Mouse (Mus musculus): Measurements from ENCODE around the gene Syce1l. TPM values are rescaled to one million over a fixed set of nuclear protein-coding genes. Genes with fewer than 3 reads are reported as not detected.
A peak's percentile ranks its signal among the peaks of the same experiment; 100 is the strongest.

Syce1l gene
- total and polyA plus RNA-seq, 2 experiments from 2014 or later = not detected

DNA sequence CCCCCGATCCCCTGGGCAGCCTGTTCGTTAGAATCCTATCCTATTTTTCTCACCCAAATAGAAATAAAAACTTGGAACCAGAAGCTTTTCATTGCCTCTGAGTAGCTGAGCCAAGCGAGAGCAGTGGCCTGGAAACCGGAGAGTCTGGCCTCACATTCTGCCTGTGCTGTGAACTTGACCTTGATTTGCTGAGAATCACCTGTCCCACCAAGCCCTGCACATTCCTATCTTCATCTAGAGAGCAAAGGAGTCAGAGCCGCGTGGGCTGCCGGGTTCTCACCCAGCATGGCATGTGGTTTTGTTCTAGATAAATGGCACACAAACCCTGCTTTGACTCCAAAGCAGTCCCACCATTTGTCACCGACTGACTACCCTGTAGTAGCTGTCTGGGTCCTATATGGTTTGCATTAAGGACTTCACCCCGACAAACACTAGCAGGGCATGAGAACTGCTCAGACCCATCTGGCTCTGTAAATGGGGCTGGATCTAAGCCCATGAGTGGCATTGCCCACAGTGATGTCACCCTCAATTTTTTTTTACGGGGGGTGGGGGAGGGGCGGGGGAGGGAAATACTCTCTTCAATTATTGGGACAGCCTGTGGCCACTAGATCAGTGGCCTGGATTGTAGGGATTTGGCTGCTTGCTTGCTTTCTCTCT lies 29.7 kb downstream of the Syce1l start:
- ATAC-seq (peak; percentile 34; the same call in 1 of the 2 replicates), DNase-seq (peak; percentile 30)
- H3K27ac ChIP-seq (ENCODE audit: low read depth, low read length) = no peak overlapping the region
- WGBS = 36% methylated on average over 11 of the region's 11 CpGs
- H3K4me1 ChIP-seq (ENCODE audit: insufficient read depth) = no peaks in the 10 kb centered on the region
- no peak overlapping the region for H3K9ac ChIP-seq
- H3K36me3 ChIP-seq (ENCODE audit: insufficient read depth) = no peaks in the 10 kb centered on the region
- H3K27me3 ChIP-seq (ENCODE audit: insufficient read depth, low read length) = no peaks in the 10 kb centered on the region
- H3K9me3 ChIP-seq (ENCODE audit: low read length) = no peaks in the 10 kb centered on the region
- no peak for TF ChIP-seq CTCF (IDR thresholded peaks at IDR 0.05; ENCODE audit: low read depth)
- H3K4me2 ChIP-seq (ENCODE audit: low read depth) = no peak overlapping the region
- no peak overlapping the region for H3K4me3 ChIP-seq (ENCODE audit: low read depth, low read length)

DNA sequence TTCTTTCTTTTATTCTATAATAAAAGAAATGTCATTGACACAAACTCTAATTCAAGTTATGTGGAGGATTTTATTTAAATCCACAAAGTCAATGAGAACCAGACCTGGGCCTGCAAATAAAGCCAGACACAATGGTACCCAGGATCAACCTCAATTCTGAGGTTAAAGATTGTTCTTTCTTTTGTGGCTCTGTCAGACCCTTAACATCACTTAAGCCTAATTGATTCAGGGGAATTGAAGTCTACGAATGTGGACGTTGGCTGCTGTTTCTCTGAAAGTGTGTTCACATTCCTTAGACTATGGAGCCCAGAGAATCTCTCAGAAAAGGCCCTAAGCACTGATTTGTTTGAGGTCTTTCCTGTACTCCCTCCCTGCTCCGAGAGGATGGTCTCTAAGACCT lies 30.3 kb downstream of the Syce1l start:
- DNase-seq (no peak), ATAC-seq (no peak)
- H3K9ac ChIP-seq = no peak overlapping the region
- no peak overlapping the region for H3K4me3 ChIP-seq (ENCODE audit: low read depth, low read length)
- no peak overlapping the region for H3K27ac ChIP-seq (ENCODE audit: low read depth, low read length)
- no peak overlapping the region for H3K4me2 ChIP-seq (ENCODE audit: low read depth)
- H3K9me3 ChIP-seq (ENCODE audit: low read length) = no peaks in the 10 kb centered on the region
- TF ChIP-seq CTCF (IDR thresholded peaks at IDR 0.05; ENCODE audit: low read depth) = no peak
- H3K4me1 ChIP-seq (ENCODE audit: insufficient read depth) = no peaks in the 10 kb centered on the region
- H3K27me3 ChIP-seq (ENCODE audit: insufficient read depth, low read length) = no peaks in the 10 kb centered on the region
- WGBS = 20% methylated on average over 3 of the region's 3 CpGs
- H3K36me3 ChIP-seq (ENCODE audit: insufficient read depth) = no peaks in the 10 kb centered on the region

DNA sequence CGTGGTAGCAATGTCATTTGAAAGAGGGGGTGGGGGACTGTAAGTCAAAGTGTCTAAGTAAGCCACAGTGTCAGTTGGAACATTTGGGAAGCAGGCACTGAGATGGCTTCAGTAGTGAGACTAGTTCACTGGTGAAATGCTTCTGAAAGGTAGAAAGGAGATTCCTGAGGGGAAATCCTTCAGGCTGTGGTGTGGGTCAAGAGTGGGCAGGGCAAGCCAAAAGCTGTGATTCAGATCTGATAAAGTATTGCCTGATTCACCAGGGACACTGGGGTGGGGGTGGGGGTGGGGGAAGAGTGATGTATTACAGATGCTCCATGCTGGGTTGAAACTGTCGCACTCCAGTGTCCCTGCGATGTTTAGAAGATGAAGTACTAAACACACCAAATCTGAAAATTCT lies 31.6 kb downstream of the Syce1l start:
- Histone ChIP-seq H3K4me2 (ENCODE audit: low read depth) (no peak overlapping the region), H3K4me1 (ENCODE audit: insufficient read depth) (no peaks in the 10 kb centered on the region), H3K36me3 (ENCODE audit: insufficient read depth) (no peaks in the 10 kb centered on the region), H3K27me3 (ENCODE audit: insufficient read depth, low read length) (no peaks in the 10 kb centered on the region), H3K9me3 (ENCODE audit: low read length) (no peaks in the 10 kb centered on the region), H3K27ac (ENCODE audit: low read depth, low read length) (no peak overlapping the region), H3K4me3 (ENCODE audit: low read depth, low read length) (no peak overlapping the region), H3K9ac (no peak overlapping the region)
- WGBS = 73% methylated on average over 3 of the region's 3 CpGs
- TF ChIP-seq CTCF (IDR thresholded peaks at IDR 0.05; ENCODE audit: low read depth) = no peak
- ATAC-seq = no peak
- DNase-seq = no peak

DNA sequence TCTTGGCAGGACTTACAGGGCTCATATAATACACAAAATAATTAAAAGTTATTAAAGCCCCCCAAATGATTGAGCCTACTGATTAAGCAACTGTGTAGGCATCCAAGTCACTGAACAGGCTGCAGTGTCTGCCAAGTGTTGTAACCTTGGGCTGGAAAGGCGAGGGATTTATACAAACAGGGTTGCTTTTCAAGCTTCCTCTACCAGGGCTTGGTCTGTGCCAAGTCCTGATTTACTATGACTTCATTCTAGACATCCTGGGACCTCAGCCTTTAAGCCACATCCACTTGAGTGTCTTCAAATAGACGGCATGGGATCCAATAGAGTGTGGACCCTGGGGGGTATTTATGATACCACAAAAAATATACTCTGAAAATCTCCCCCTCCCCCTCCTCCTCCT lies 32.3 kb downstream of the Syce1l start:
- 25% methylated on average over 2 of the region's 2 CpGs for WGBS
- no peak for TF ChIP-seq CTCF (IDR thresholded peaks at IDR 0.05; ENCODE audit: low read depth)
- Histone ChIP-seq H3K27me3 (ENCODE audit: insufficient read depth, low read length) (no peaks in the 10 kb centered on the region), H3K4me2 (ENCODE audit: low read depth) (no peak overlapping the region), H3K4me1 (ENCODE audit: insufficient read depth) (no peaks in the 10 kb centered on the region), H3K27ac (ENCODE audit: low read depth, low read length) (no peak overlapping the region), H3K4me3 (ENCODE audit: low read depth, low read length) (no peak overlapping the region), H3K9me3 (ENCODE audit: low read length) (no peaks in the 10 kb centered on the region), H3K36me3 (ENCODE audit: insufficient read depth) (no peaks in the 10 kb centered on the region), H3K9ac (no peak overlapping the region)
- ATAC-seq (no peak), DNase-seq (no peak)

DNA sequence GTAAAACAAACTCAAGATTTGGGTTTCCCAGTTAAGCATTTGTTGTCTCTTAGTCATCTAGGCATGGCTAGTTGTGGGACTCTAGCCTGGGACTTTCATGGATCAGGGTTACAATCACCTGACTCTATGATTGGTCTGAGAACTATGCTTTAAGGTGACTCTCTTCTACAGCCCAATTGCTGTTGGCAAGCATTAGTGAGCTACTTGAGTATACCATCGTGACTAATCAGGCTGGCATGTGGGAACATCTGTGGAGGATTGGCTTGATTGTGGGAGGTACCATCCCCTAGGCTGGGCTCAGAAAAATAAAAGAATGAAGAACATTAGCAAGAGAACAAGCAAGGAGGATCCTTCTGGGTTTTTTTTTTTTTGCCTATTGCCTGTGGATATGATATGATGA lies 33.8 kb downstream of the Syce1l start:
- Histone ChIP-seq H3K4me3 (ENCODE audit: low read depth, low read length) (no peak overlapping the region), H3K4me1 (ENCODE audit: insufficient read depth) (no peaks in the 10 kb centered on the region), H3K36me3 (ENCODE audit: insufficient read depth) (no peaks in the 10 kb centered on the region), H3K9ac (no peak overlapping the region), H3K9me3 (ENCODE audit: low read length) (no peaks in the 10 kb centered on the region), H3K27me3 (ENCODE audit: insufficient read depth, low read length) (no peaks in the 10 kb centered on the region), H3K27ac (ENCODE audit: low read depth, low read length) (no peak overlapping the region), H3K4me2 (ENCODE audit: low read depth) (no peak overlapping the region)
- ATAC-seq = no peak
- TF ChIP-seq CTCF (IDR thresholded peaks at IDR 0.05; ENCODE audit: low read depth) = no peak
- 86% methylated on average over 1 of the region's 1 CpGs for WGBS
- DNase-seq = no peak

DNA sequence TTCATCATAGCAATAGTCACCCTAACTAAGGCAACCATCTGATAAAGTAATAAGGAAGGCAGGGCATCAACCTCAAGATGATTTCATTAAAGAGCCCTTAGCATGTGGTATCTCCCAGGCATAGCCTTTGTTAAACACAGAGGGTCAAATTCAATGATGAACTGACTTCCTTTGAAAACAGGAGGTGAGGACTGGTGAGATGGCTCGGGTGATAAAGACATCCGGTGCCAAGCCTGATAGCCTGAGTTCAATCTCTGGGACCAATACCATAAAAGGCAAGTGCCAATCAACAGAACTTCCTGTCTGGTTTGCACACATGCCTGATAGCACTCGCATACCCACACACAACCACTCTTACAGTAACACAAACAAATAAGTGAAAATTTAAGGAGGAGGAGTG lies 36.3 kb downstream of the Syce1l start:
- Histone ChIP-seq H3K4me3 (ENCODE audit: low read depth, low read length) (no peak overlapping the region), H3K36me3 (ENCODE audit: insufficient read depth) (no peaks in the 10 kb centered on the region), H3K27ac (ENCODE audit: low read depth, low read length) (no peak overlapping the region), H3K9me3 (ENCODE audit: low read length) (no peaks in the 10 kb centered on the region), H3K4me2 (ENCODE audit: low read depth) (no peak overlapping the region), H3K4me1 (ENCODE audit: insufficient read depth) (no peaks in the 10 kb centered on the region), H3K27me3 (ENCODE audit: insufficient read depth, low read length) (no peaks in the 10 kb centered on the region), H3K9ac (no peak overlapping the region)
- ATAC-seq (no peak), DNase-seq (no peak)
- no peak for TF ChIP-seq CTCF (IDR thresholded peaks at IDR 0.05; ENCODE audit: low read depth)
- 90% methylated on average over 3 of the region's 3 CpGs for WGBS

DNA sequence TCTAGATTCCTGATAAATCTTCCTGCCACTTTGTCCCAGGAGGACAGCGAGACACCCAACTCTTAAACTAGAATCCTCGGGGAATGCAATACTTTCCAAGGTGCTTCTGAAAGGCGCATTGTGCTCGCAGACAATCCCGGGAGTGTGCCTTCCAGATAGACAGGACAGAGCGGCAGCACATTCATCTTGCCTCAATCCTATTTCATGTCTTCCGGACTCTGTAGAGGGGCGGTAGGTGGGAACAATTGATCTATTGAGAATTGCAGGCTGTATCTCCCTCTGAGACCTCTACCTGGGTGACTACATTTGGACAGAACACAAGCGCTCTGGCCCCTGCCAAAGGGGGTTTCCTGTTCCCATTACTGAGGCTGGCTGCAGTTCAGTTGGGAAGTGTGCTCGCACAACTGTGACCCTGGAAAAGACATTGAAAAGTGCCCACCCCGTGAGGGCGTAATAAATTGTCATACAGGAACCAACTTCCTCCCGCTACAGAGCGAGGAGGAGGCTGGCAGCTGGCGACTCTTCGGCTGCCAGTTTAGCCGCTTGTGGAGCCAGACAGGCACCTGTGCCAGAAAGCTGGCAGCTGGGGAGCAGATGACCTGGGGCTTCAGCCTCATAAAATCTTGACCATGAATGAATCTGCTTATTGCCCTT lies 45.0 kb downstream of the Syce1l start:
- no peaks in the 10 kb centered on the region for H3K9me3 ChIP-seq (ENCODE audit: low read length)
- no peak overlapping the region for H3K4me3 ChIP-seq (ENCODE audit: low read depth, low read length)
- H3K27me3 ChIP-seq (ENCODE audit: insufficient read depth, low read length) = no peaks in the 10 kb centered on the region
- no peak overlapping the region for H3K9ac ChIP-seq
- DNase-seq (peak; percentile 41), ATAC-seq (peak; percentile 32; the same call in 1 of the 2 replicates)
- 0 out of 2 replicates have a peak overlapping the region, but pooled peaks have one; percentile 3 for H3K27ac ChIP-seq (ENCODE audit: low read depth, low read length)
- peak overlapping the region; percentile 16; the same call in 1 of the 2 replicates for H3K4me2 ChIP-seq (ENCODE audit: low read depth)
- H3K36me3 ChIP-seq (ENCODE audit: insufficient read depth) = no peaks in the 10 kb centered on the region
- TF ChIP-seq CTCF (IDR thresholded peaks at IDR 0.05; ENCODE audit: low read depth) = no peak
- 58% methylated on average over 17 of the region's 17 CpGs for WGBS
- 0 out of 2 replicates have a peak, but pooled peaks cover 5% of the 10 kb centered on the region for H3K4me1 ChIP-seq (ENCODE audit: insufficient read depth)

Data from forebrain, postnatal 0 days (tissue).